Mouse (Mus musculus): ENCODE measurements at regions not wholly inside any gene's neighbourhood (a gene's known extent, or its start where the extent isn't known, plus 50 kb on each side); places are given as distances from the start of the nearest gene placed in this dataset.

GRCm38 (mm10) chr15:63613120-63613519 is 231.9 kb downstream of the Gsdmc2 start:
- TF ChIP-seq CTCF (IDR thresholded peaks at IDR 0.05; ENCODE audit: extremely low read depth, insufficient read depth, insufficient read length, insufficient replicate concordance) (no peak), POLR2A (IDR thresholded peaks at IDR 0.05; ENCODE audit: low read depth, low read length) (no peak)

All from spleen, adult 2 months (tissue).